Mouse (Mus musculus): ENCODE data around the gene Gys1. TPM values are rescaled to one million over a fixed set of nuclear protein-coding genes. Genes with fewer than 3 reads are reported as not detected.
A peak's percentile ranks its signal among the peaks of the same experiment; 100 is the strongest.

Gene Gys1
- total and polyA plus RNA-seq, 2 experiments from 2014 or later, result 12.0 to 19.7 TPM

GRCm38 (mm10) chr7:45413864-45414739 lies 20.5 kb upstream of the Gys1 start:
- Histone ChIP-seq H3K27ac (ENCODE audit: low read depth, low read length) (no peak overlapping the region), H3K27me3 (ENCODE audit: insufficient read depth, low read length) (peaks cover 92% of the 10 kb centered on the region), H3K9me3 (ENCODE audit: low read length) (no peaks in the 10 kb centered on the region), H3K36me3 (ENCODE audit: insufficient read depth, low read length) (no peaks in the 10 kb centered on the region), H3K4me1 (ENCODE audit: insufficient read depth, low read length) (peaks cover 3% of the 10 kb centered on the region; the same call in 1 of the 2 replicates), H3K4me2 (ENCODE audit: low read depth, low read length, poor library complexity, severe bottlenecking) (peak overlapping the region; percentile 79), H3K9ac (replicated peaks; ENCODE audit: low read length, poor library complexity, severe bottlenecking) (peak overlapping the region; percentile 54), H3K4me3 (ENCODE audit: low read depth, low read length) (peak overlapping the region; percentile 43)
- ATAC-seq (ENCODE audit: low FRiP score), result peak; percentile 28; the same call in 1 of the 2 replicates
- no peak for TF ChIP-seq CTCF (IDR thresholded peaks at IDR 0.05)
- DNase-seq (ENCODE audit: low spot score), result no peak
- WGBS, result 2% methylated on average over 22 of the region's 27 CpGs

GRCm38 (mm10) chr7:45414740-45415224 lies 19.9 kb upstream of the Gys1 start:
- no peaks in the 10 kb centered on the region for H3K9me3 ChIP-seq (ENCODE audit: low read length)
- DNase-seq (ENCODE audit: low spot score), result no peak
- no peaks in the 10 kb centered on the region for H3K36me3 ChIP-seq (ENCODE audit: insufficient read depth, low read length)
- no peak for TF ChIP-seq CTCF (IDR thresholded peaks at IDR 0.05)
- H3K4me2 ChIP-seq (ENCODE audit: low read depth, low read length, poor library complexity, severe bottlenecking), result no peak overlapping the region
- peaks cover 3% of the 10 kb centered on the region; the same call in 1 of the 2 replicates for H3K4me1 ChIP-seq (ENCODE audit: insufficient read depth, low read length)
- H3K27ac ChIP-seq (ENCODE audit: low read depth, low read length), result no peak overlapping the region
- no peak overlapping the region for H3K9ac ChIP-seq (replicated peaks; ENCODE audit: low read length, poor library complexity, severe bottlenecking)
- H3K4me3 ChIP-seq (ENCODE audit: low read depth, low read length), result no peak overlapping the region
- ATAC-seq (ENCODE audit: low FRiP score), result no peak
- WGBS, result 43% methylated on average over 12 of the region's 12 CpGs
- H3K27me3 ChIP-seq (ENCODE audit: insufficient read depth, low read length), result peaks cover 92% of the 10 kb centered on the region

GRCm38 (mm10) chr7:45415636-45416035 lies 19.0 kb upstream of the Gys1 start:
- Histone ChIP-seq H3K9me3 (ENCODE audit: low read length) (no peaks in the 10 kb centered on the region), H3K4me2 (ENCODE audit: low read depth, low read length, poor library complexity, severe bottlenecking) (peak overlapping the region; percentile 26), H3K9ac (replicated peaks; ENCODE audit: low read length, poor library complexity, severe bottlenecking) (peak overlapping the region; percentile 33; the same call in 1 of the 2 replicates), H3K27ac (ENCODE audit: low read depth, low read length) (no peak overlapping the region), H3K4me3 (ENCODE audit: low read depth, low read length) (no peak overlapping the region; the same call in 1 of the 2 replicates), H3K36me3 (ENCODE audit: insufficient read depth, low read length) (no peaks in the 10 kb centered on the region), H3K4me1 (ENCODE audit: insufficient read depth, low read length) (peaks cover 3% of the 10 kb centered on the region; the same call in 1 of the 2 replicates), H3K27me3 (ENCODE audit: insufficient read depth, low read length) (peaks cover 88% of the 10 kb centered on the region)
- no peak for TF ChIP-seq CTCF (IDR thresholded peaks at IDR 0.05)
- ATAC-seq (ENCODE audit: low FRiP score) (no peak), DNase-seq (ENCODE audit: low spot score) (no peak)
- WGBS, result 9% methylated on average over 36 of the region's 37 CpGs

GRCm38 (mm10) chr7:45417962-45418492 lies 16.6 kb upstream of the Gys1 start:
- 10% methylated on average over 13 of the region's 13 CpGs for WGBS

GRCm38 (mm10) chr7:45419859-45420614 lies 14.6 kb upstream of the Gys1 start:
- WGBS, result 20% methylated on average over 26 of the region's 27 CpGs
- DNase-seq (ENCODE audit: low spot score) (no peak), ATAC-seq (ENCODE audit: low FRiP score) (no peak)
- Histone ChIP-seq H3K4me2 (ENCODE audit: low read depth, low read length, poor library complexity, severe bottlenecking) (no peak overlapping the region), H3K27ac (ENCODE audit: low read depth, low read length) (no peak overlapping the region), H3K27me3 (ENCODE audit: insufficient read depth, low read length) (peaks cover 50% of the 10 kb centered on the region), H3K4me1 (ENCODE audit: insufficient read depth, low read length) (no peaks in the 10 kb centered on the region), H3K36me3 (ENCODE audit: insufficient read depth, low read length) (peaks cover 42% of the 10 kb centered on the region), H3K9ac (replicated peaks; ENCODE audit: low read length, poor library complexity, severe bottlenecking) (no peak overlapping the region), H3K4me3 (ENCODE audit: low read depth, low read length) (no peak overlapping the region), H3K9me3 (ENCODE audit: low read length) (no peaks in the 10 kb centered on the region)
- TF ChIP-seq CTCF (IDR thresholded peaks at IDR 0.05), result no peak

More at GRCm38 (mm10) chr7:45417962-45418492, 16.6 kb upstream of the Gys1 start:
- Histone ChIP-seq H3K9ac (replicated peaks; ENCODE audit: low read length, poor library complexity, severe bottlenecking) (no peak overlapping the region), H3K4me2 (ENCODE audit: low read depth, low read length, poor library complexity, severe bottlenecking) (no peak overlapping the region), H3K36me3 (ENCODE audit: insufficient read depth, low read length) (peaks cover 22% of the 10 kb centered on the region), H3K4me3 (ENCODE audit: low read depth, low read length) (no peak overlapping the region), H3K27me3 (ENCODE audit: insufficient read depth, low read length) (peaks cover 70% of the 10 kb centered on the region), H3K9me3 (ENCODE audit: low read length) (no peaks in the 10 kb centered on the region), H3K4me1 (ENCODE audit: insufficient read depth, low read length) (peaks cover 3% of the 10 kb centered on the region; the same call in 1 of the 2 replicates), H3K27ac (ENCODE audit: low read depth, low read length) (no peak overlapping the region)
- no peak for TF ChIP-seq CTCF (IDR thresholded peaks at IDR 0.05)
- no peak for ATAC-seq (ENCODE audit: low FRiP score)
- no peak for DNase-seq (ENCODE audit: low spot score)

Measured in midbrain, postnatal 0 days (tissue).